Mouse (Mus musculus): ENCODE results near the gene Nfam1. TPM values are rescaled to one million over a fixed set of nuclear protein-coding genes. Genes with fewer than 3 reads are reported as not detected.

Gene Nfam1
- polyA plus RNA-seq, 1 experiment from 2014 or later = 3.4 TPM

DNA sequence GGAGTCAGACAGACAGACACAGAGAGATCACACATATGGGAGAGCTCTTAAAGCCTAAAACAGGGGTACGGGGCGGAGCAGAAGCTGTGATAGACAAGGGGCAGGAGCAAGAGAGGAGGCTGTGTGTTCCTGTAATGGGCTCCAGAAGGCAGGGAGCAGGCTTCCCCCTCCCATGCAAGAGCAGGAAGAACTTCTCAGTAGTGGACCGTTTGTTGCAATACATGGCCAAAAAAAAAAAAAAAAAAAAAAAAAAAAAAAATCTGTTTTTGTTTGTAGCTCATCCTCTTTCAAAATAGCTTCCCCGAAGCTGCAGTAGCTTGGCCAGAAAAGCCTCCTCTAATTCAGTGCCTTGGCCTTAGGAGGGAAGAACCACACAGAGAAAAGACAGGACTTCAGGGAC is 2.2 kb downstream of the Nfam1 start:
- no peak for ATAC-seq (ENCODE audit: low FRiP score, low TSS enrichment)
- Histone ChIP-seq H3K9me3 (ENCODE audit: control insufficient read depth, low read length) (no peaks in the 10 kb centered on the region), H3K4me2 (replicated peaks; ENCODE audit: low read depth, low read length) (no peak overlapping the region), H3K27ac (ENCODE audit: low read depth, low read length) (no peak overlapping the region), H3K27me3 (ENCODE audit: control insufficient read depth, insufficient read depth, low read length) (peaks cover 11% of the 10 kb centered on the region), H3K4me1 (ENCODE audit: control insufficient read depth, insufficient read depth, low read length) (peaks cover 36% of the 10 kb centered on the region), H3K4me3 (ENCODE audit: low read length) (no peak overlapping the region), H3K36me3 (ENCODE audit: control insufficient read depth, insufficient read depth, low read length) (no peaks in the 10 kb centered on the region), H3K9ac (ENCODE audit: low read depth, low read length) (no peak overlapping the region)
- WGBS = 70% methylated on average over 4 of the region's 4 CpGs

DNA sequence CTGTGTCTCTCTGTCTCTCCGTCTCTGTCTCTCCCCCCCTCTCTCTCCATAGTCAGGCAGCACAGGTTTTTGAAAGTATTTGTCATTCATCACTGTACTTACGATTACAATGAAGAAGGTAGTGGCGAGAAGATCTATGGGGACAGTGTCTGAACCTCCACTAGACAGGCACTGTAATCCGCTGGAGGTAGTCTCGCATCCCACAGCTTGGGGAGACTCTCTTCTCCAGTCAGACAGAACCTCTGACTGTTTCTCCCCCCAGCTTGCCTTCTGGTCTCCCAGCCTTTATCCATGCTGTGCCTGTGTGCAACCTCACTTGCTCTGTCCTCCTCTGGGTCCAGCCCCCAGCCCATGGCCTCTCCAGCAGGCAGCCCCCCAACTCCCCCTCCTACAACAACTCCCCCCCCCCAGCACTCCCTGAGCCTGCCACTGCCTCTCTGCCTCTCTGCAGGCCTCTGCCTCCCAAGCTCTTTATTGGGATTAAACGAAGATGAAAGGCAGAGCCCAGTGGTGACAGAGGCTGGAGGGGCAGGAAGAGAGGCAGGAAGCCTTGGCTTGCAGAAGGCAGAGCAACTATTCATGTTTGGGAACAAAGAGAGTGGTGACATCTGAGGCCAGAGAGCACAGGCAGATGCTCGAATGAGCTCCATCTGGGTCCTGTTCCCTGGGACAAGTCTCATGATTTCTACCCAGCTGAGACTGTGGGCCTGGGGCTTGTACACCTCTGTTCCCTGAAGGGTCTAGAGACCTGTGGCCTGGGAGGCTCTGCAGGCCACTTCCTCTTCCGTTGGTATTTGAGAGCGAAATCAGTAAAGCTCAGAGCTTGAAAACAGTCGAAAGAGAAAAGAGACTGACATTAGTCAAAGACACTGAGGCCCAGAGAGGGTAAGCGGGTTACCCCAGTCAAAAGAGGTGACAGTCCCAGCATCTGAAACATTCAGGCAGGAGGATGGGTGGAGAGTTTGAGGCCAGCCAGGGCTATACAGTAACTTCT is 3.1 kb downstream of the Nfam1 start:
- no peak for ATAC-seq (ENCODE audit: low FRiP score, low TSS enrichment)
- H3K4me3 ChIP-seq (ENCODE audit: low read length) = no peak overlapping the region
- H3K27me3 ChIP-seq (ENCODE audit: control insufficient read depth, insufficient read depth, low read length) = peaks cover 8% of the 10 kb centered on the region
- no peaks in the 10 kb centered on the region for H3K36me3 ChIP-seq (ENCODE audit: control insufficient read depth, insufficient read depth, low read length)
- no peaks in the 10 kb centered on the region for H3K9me3 ChIP-seq (ENCODE audit: control insufficient read depth, low read length)
- WGBS = 46% methylated on average over 11 of the region's 11 CpGs
- H3K9ac ChIP-seq (ENCODE audit: low read depth, low read length) = no peak overlapping the region
- H3K4me2 ChIP-seq (replicated peaks; ENCODE audit: low read depth, low read length) = no peak overlapping the region
- H3K27ac ChIP-seq (ENCODE audit: low read depth, low read length) = 0 out of 2 replicates have a peak overlapping the region, but pooled peaks have one; percentile 32
- peaks cover 43% of the 10 kb centered on the region for H3K4me1 ChIP-seq (ENCODE audit: control insufficient read depth, insufficient read depth, low read length)

DNA sequence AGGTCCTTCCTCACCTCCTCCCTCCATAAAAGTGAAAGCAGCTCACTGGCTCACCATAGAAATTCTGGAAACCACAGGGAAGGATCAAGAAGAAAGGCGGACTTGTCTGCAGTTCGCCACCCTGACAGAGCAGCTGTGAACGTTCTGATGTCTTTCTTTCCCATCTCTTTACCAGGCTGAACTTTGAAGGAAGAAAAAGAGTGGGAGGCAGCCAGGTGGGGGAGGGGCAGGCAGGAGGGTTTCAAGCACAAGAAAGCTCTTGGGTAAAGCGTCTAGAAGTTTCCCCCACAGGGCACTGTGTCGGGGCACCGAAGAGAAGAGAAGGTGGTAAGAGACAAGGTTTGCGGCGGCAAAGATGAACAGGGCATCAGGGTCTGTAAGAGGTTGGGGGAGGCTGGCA is 7.0 kb downstream of the Nfam1 start:
- 32% methylated on average over 8 of the region's 8 CpGs for WGBS

DNA sequence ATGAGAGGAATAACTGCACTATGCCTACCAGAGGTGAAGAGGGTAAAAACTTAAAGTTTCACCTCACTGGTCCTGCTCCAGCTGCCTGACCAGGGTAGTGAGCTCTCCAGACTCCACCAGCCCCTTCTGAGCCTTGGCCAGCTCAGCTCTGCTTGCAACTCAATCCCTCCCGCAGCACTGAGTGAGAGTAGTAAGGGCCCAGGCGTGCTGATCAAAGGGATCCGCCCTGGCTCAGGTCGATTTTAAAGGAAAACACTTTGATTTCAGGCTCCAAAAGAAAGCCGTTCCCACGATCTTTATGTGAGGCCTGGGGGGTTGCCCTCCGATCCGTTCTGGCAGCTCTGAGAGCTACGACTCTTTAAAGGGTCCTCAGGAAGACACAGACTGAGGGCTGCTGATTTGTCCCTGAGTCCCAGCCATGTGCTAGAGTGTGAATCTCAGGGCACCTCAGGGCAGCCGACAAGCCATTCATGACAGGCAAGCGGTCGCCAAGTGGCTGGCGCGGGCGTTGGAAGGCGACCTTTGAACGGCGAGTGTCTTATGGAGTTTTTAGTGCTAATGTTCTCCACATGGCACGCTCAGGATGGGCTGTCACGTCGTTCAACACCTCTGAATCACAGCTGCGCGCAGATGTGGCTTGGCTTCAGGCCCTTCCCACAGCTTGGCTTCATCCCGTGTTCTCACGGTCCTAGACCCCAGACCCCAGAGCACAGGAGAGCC is 7.9 kb downstream of the Nfam1 start:
- H3K9ac ChIP-seq (ENCODE audit: low read depth, low read length) = 0 out of 2 replicates have a peak overlapping the region, but pooled peaks have one; percentile 28
- no peaks in the 10 kb centered on the region; the same call in 1 of the 2 replicates for H3K27me3 ChIP-seq (ENCODE audit: control insufficient read depth, insufficient read depth, low read length)
- H3K36me3 ChIP-seq (ENCODE audit: control insufficient read depth, insufficient read depth, low read length) = no peaks in the 10 kb centered on the region
- H3K4me1 ChIP-seq (ENCODE audit: control insufficient read depth, insufficient read depth, low read length) = peaks cover 27% of the 10 kb centered on the region
- ATAC-seq (ENCODE audit: low FRiP score, low TSS enrichment) = peak; percentile 81
- peak overlapping the region; percentile 21; the same call in 1 of the 2 replicates for H3K4me2 ChIP-seq (replicated peaks; ENCODE audit: low read depth, low read length)
- no peaks in the 10 kb centered on the region for H3K9me3 ChIP-seq (ENCODE audit: control insufficient read depth, low read length)
- WGBS = 7% methylated on average over 25 of the region's 25 CpGs
- no peak overlapping the region for H3K4me3 ChIP-seq (ENCODE audit: low read length)
- 0 out of 2 replicates have a peak overlapping the region, but pooled peaks have one; percentile 47 for H3K27ac ChIP-seq (ENCODE audit: low read depth, low read length)

More for the DNA sequence above, 7.0 kb downstream of the Nfam1 start:
- no peak overlapping the region; the same call in 1 of the 2 replicates for H3K4me2 ChIP-seq (replicated peaks; ENCODE audit: low read depth, low read length)
- no peaks in the 10 kb centered on the region for H3K9me3 ChIP-seq (ENCODE audit: control insufficient read depth, low read length)
- H3K4me1 ChIP-seq (ENCODE audit: control insufficient read depth, insufficient read depth, low read length) = peaks cover 27% of the 10 kb centered on the region
- no peak for ATAC-seq (ENCODE audit: low FRiP score, low TSS enrichment)
- H3K27ac ChIP-seq (ENCODE audit: low read depth, low read length) = no peak overlapping the region
- H3K4me3 ChIP-seq (ENCODE audit: low read length) = no peak overlapping the region
- H3K27me3 ChIP-seq (ENCODE audit: control insufficient read depth, insufficient read depth, low read length) = no peaks in the 10 kb centered on the region; the same call in 1 of the 2 replicates
- H3K36me3 ChIP-seq (ENCODE audit: control insufficient read depth, insufficient read depth, low read length) = no peaks in the 10 kb centered on the region
- no peak overlapping the region for H3K9ac ChIP-seq (ENCODE audit: low read depth, low read length)

DNA sequence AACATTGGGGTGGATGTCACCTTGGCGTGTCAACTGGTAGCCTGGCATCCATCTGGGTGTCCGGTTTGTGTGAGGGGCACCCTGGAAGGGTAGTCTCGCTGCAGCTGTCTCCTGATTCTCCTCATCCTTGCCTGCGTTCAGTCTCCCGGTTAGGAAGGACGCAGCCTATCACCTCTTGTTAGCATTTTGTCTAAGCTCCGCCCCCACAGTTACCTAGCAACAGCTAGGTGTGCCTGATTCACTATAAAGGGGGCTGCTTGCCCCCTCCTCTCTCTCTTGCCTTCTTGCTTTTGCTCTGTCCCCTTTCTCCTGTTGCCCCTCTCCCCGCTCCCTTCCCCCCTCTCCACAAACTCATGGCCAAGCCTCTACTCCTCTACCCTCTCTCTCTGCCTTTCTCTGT is 10.2 kb downstream of the Nfam1 start:
- WGBS = 33% methylated on average over 8 of the region's 8 CpGs
- H3K9ac ChIP-seq (ENCODE audit: low read depth, low read length) = no peak overlapping the region
- no peaks in the 10 kb centered on the region for H3K36me3 ChIP-seq (ENCODE audit: control insufficient read depth, insufficient read depth, low read length)
- H3K4me1 ChIP-seq (ENCODE audit: control insufficient read depth, insufficient read depth, low read length) = peaks cover 31% of the 10 kb centered on the region
- no peak overlapping the region for H3K4me3 ChIP-seq (ENCODE audit: low read length)
- no peaks in the 10 kb centered on the region for H3K9me3 ChIP-seq (ENCODE audit: control insufficient read depth, low read length)
- no peaks in the 10 kb centered on the region; the same call in 1 of the 2 replicates for H3K27me3 ChIP-seq (ENCODE audit: control insufficient read depth, insufficient read depth, low read length)
- H3K27ac ChIP-seq (ENCODE audit: low read depth, low read length) = no peak overlapping the region
- H3K4me2 ChIP-seq (replicated peaks; ENCODE audit: low read depth, low read length) = no peak overlapping the region
- ATAC-seq (ENCODE audit: low FRiP score, low TSS enrichment) = no peak

DNA sequence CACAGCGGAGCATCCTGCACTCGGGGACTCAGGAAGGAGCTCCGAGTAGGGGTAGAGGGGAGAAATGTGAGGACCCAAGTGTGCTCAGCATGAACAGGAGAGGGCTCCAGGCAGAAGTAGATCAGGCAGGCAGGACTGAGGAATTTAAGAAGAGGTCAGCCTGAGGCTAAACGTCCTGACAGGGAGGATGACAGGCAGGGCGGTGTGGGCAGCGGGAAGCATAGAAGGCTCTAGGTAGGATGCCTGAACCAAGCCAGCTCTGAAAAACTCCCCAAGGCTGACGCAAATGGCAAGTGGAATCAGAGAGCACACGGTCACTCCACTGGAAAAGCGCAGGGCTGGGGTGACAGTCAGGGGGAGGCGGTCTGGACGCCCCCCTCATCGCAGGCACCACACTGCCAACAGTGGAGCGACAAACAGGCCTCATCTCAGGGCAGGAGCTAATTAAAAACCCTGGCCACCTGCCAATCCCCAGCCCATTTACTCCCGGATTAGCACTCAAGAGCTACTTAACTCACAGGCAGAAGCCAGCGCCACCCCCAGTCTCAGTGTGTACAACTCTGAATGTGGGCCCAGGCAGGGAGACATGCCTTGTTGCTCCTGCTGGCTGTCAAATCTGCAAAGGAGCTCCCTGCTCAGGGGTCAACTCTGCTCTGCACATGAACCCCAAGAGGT is 22.0 kb downstream of the Nfam1 start:
- H3K27me3 ChIP-seq (ENCODE audit: control insufficient read depth, insufficient read depth, low read length) = 0 out of 2 replicates have a peak, but pooled peaks cover 4% of the 10 kb centered on the region
- no peak overlapping the region for H3K9ac ChIP-seq (ENCODE audit: low read depth, low read length)
- ATAC-seq (ENCODE audit: low FRiP score, low TSS enrichment) = peak; percentile 17; the same call in 1 of the 2 replicates
- H3K4me3 ChIP-seq (ENCODE audit: low read length) = no peak overlapping the region
- H3K27ac ChIP-seq (ENCODE audit: low read depth, low read length) = no peak overlapping the region; the same call in 1 of the 2 replicates
- WGBS = 17% methylated on average over 15 of the region's 15 CpGs
- no peak overlapping the region for H3K4me2 ChIP-seq (replicated peaks; ENCODE audit: low read depth, low read length)
- H3K36me3 ChIP-seq (ENCODE audit: control insufficient read depth, insufficient read depth, low read length) = no peaks in the 10 kb centered on the region
- no peaks in the 10 kb centered on the region for H3K9me3 ChIP-seq (ENCODE audit: control insufficient read depth, low read length)
- peaks cover 26% of the 10 kb centered on the region for H3K4me1 ChIP-seq (ENCODE audit: control insufficient read depth, insufficient read depth, low read length)

DNA sequence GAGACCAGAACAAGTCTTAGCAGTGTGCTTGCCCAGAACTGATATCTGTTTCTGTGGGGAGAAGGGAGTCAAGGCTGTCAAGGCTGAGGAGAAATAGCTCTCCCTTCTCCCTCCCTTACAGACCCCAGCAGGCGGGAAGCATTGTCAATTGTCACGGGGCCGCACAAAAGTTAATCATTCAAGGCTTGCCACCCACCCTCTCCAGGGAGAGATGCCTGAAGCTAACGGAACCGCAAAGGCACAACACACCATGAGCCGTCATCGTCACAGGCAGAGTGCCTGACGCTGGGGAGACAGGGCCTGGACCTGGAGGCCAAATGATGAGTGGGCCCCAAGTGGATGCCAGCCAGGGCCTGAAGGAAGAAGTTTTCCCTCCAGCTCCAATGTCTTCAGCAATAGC is 22.7 kb downstream of the Nfam1 start:
- Histone ChIP-seq H3K9ac (ENCODE audit: low read depth, low read length) (no peak overlapping the region), H3K36me3 (ENCODE audit: control insufficient read depth, insufficient read depth, low read length) (no peaks in the 10 kb centered on the region), H3K4me1 (ENCODE audit: control insufficient read depth, insufficient read depth, low read length) (peaks cover 23% of the 10 kb centered on the region), H3K4me3 (ENCODE audit: low read length) (no peak overlapping the region), H3K27ac (ENCODE audit: low read depth, low read length) (no peak overlapping the region), H3K4me2 (replicated peaks; ENCODE audit: low read depth, low read length) (no peak overlapping the region), H3K27me3 (ENCODE audit: control insufficient read depth, insufficient read depth, low read length) (0 out of 2 replicates have a peak, but pooled peaks cover 4% of the 10 kb centered on the region), H3K9me3 (ENCODE audit: control insufficient read depth, low read length) (no peaks in the 10 kb centered on the region)
- 5% methylated on average over 8 of the region's 8 CpGs for WGBS
- ATAC-seq (ENCODE audit: low FRiP score, low TSS enrichment) = no peak; the same call in 1 of the 2 replicates

DNA sequence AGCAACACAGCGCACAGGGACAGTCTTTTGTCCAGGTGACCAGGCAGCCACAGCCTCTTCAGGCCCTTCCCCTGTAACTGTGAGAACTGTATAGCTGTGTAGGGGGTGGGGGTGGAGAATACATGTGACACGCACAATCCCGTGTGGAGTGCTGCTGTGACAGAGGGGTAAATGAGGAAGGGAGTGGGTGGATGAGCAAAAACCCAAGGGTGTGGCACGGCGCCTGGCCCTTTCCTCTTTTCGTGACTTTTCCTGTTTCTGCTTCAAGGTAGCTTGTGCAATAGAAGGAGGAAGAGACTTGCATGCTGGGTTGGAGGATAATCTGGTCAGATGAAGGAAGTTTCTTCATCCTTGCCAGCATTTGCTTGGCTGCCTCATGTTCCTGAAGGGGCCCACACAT is 23.6 kb downstream of the Nfam1 start:
- ATAC-seq (ENCODE audit: low FRiP score, low TSS enrichment) = no peak
- Histone ChIP-seq H3K9me3 (ENCODE audit: control insufficient read depth, low read length) (no peaks in the 10 kb centered on the region), H3K27me3 (ENCODE audit: control insufficient read depth, insufficient read depth, low read length) (0 out of 2 replicates have a peak, but pooled peaks cover 2% of the 10 kb centered on the region), H3K36me3 (ENCODE audit: control insufficient read depth, insufficient read depth, low read length) (no peaks in the 10 kb centered on the region), H3K9ac (ENCODE audit: low read depth, low read length) (no peak overlapping the region), H3K4me2 (replicated peaks; ENCODE audit: low read depth, low read length) (no peak overlapping the region), H3K4me1 (ENCODE audit: control insufficient read depth, insufficient read depth, low read length) (peaks cover 23% of the 10 kb centered on the region), H3K27ac (ENCODE audit: low read depth, low read length) (no peak overlapping the region), H3K4me3 (ENCODE audit: low read length) (no peak overlapping the region)
- WGBS = 87% methylated on average over 6 of the region's 6 CpGs
